Mouse (Mus musculus): ENCODE measurements around the gene Klf15.

- TF ChIP-seq CTCF (IDR thresholded peaks at IDR 0.05; ENCODE audit: borderline replicate concordance, extremely low read depth, insufficient read depth, insufficient read length) (no peak), POLR2A (IDR thresholded peaks at IDR 0.05; ENCODE audit: borderline replicate concordance, extremely low read depth, insufficient read depth, insufficient read length, poor library complexity, severe bottlenecking) (no peak)
Observed at GRCm38 (mm10) chr6:90437041-90437440, 25.3 kb upstream of the Klf15 start.
